Mouse (Mus musculus) gastrocnemius, postnatal 36 days (tissue): ENCODE measurements around the gene Fam83g. TPM values are rescaled to one million over a fixed set of nuclear protein-coding genes. Genes with fewer than 3 reads are reported as not detected.

Source experiments
- DNase-seq, 2 experiments: peaks; one replicate each; pipeline ENCODE4 v3.0.0; 2022
- intact Hi-C: fragments of 180-260 bp; cut with DNase I; formaldehyde crosslinking; loops from one replicate; pipeline ENCODE4 v1.15.1; 2025
- total RNA-seq, 2 experiments: library from RNA; stranded (reverse); gene quantifications; 2 replicates each; pipeline ENCODE4 v1.2.3; 2021

Gene Fam83g
- total RNA-seq, 2 experiments from 2014 or later, result 0.12 to 0.18 TPM

GRCm38 (mm10) chr11:61669492-61670490, 14.1 kb upstream of the Fam83g start:
- intact Hi-C loops, result no loop called here

GRCm38 (mm10) chr11:61671781-61672383, 12.0 kb upstream of the Fam83g start:
- DNase-seq, result no peak
- intact Hi-C loops, result no loop called here

More at GRCm38 (mm10) chr11:61669492-61670490, 14.1 kb upstream of the Fam83g start:
- no peak for DNase-seq

DNA sequence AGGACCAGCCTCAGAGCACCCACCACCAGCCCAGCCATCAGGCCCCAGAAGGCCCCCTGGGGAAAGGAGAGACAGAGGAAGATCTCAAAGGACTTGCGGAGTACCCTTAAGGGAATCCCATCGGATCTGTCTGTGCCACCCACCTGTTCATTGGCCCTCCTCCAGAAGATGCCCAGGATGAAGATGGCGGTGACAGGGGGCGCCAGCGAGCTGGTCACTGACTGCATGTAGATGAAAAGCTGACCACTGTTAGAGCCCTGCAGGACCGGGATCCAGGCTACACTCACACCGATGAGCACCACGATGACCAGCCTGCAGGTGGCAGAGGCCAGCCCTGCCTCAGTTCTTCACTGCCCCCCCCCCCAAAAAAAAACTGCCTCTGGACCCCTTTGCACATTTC, 10.2 kb upstream of the Fam83g start:
- intact Hi-C loops, result no loop called here
- DNase-seq, result peak in 1 of 2 experiments; percentile 16

- intact Hi-C loops, result no loop called here
- DNase-seq, result no peak
Measured at GRCm38 (mm10) chr11:61674151-61674838, 9.6 kb upstream of the Fam83g start.

- intact Hi-C loops, result no loop called here
- no peak for DNase-seq
Measured at GRCm38 (mm10) chr11:61674839-61675159, 9.1 kb upstream of the Fam83g start.

DNA sequence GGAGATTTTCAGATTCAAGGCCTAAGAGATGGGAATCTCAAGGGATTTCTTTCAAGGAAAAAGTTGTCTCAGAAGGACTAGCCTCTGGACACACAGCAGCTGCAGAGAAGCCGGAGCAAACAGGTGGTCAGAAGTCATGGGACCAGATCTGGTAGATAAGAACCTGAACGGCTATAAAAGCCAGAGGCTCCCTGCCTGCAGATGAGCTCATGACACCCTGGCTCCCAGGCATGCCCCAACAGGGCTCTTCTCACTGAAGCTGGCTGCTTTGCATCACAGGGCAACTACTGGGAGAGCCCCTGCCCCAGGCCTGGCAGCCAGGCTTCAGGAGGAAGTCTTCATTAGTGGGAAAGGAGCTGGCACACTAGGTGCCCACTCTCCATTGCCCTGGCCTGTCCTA, 8.6 kb upstream of the Fam83g start:
- DNase-seq, result no peak
- intact Hi-C loops, result no loop called here

- DNase-seq, result no peak
- intact Hi-C loops, result no loop called here
Measured at GRCm38 (mm10) chr11:61676216-61676854, 7.6 kb upstream of the Fam83g start.

- intact Hi-C loops, result no loop called here
- DNase-seq, result no peak
Measured at GRCm38 (mm10) chr11:61677709-61678108, 6.2 kb upstream of the Fam83g start.

DNA sequence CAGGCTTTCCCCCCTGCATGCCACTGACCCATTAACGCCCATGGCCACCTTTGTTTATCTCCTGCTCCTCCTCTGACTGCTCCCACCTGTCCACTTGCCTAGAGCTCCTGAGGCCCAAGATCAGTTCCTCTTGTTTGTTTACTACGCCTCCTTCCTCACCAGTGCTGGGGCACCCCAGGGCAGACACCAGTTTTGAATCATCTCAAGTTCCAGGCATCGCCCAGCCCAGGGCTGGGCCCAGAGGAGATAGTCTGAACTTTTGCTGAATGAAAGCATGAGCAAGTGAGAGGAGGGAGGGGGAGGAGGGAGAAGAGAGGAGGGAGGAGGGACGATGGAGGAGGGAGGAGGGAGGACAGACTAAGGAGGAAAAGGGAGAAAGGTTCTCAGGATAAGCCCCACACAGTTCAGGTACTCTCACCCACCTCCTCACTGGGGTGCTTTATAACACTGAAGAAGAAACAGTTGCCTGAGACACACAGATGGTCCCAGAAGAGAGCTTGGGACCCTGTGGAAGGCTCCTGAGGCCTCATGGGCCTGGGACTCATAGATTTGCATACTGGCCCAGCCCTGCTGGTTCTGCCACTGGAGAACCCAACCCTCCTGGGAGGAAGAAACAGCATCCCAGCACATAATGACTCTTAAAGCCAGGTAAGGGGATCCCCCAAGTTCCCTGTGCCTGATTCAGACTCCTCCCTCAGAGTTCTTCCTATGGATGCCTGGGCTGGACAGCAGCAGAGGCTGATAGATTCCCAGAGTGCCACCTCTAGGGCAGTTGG, 4.6 kb upstream of the Fam83g start:
- intact Hi-C loops, result no loop called here
- DNase-seq, result no peak

GRCm38 (mm10) chr11:61685119-61685725, 1.3 kb downstream of the Fam83g start:
- no peak for DNase-seq
- intact Hi-C loops, result no loop called here

- intact Hi-C loops, result no loop called here
- no peak for DNase-seq
Measured at GRCm38 (mm10) chr11:61686141-61686540, 2.2 kb downstream of the Fam83g start.

- intact Hi-C loops, result no loop called here
- DNase-seq, result no peak
Measured at GRCm38 (mm10) chr11:61686906-61687453, 3.1 kb downstream of the Fam83g start.

GRCm38 (mm10) chr11:61687595-61687994, 3.7 kb downstream of the Fam83g start:
- intact Hi-C loops, result no loop called here
- no peak for DNase-seq

- no peak for DNase-seq
- intact Hi-C loops, result no loop called here
Measured at GRCm38 (mm10) chr11:61692996-61693395, 9.1 kb downstream of the Fam83g start.

DNA sequence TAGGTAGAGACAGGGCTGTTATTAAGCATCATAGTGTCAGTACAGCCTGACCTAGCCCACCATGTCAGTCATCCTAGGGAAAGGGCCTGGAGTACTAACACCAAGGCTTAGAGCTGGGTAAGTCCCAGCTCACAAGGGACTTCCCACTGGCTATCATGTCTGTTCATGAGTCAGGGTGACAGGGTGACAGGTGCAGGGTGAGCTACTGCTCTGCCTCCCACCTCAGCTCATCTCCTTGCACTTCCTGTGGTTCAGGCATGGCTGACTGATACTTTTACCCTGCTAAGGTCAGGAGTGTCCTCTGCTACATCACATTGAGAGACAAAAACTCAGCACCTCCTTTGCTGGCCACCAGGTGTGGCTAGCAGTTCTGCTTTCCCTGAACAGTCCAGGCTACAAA, 15.0 kb downstream of the Fam83g start:
- intact Hi-C loops, result no loop called here
- DNase-seq, result no peak

GRCm38 (mm10) chr11:61699460-61699859, 15.6 kb downstream of the Fam83g start:
- no peak for DNase-seq

DNA sequence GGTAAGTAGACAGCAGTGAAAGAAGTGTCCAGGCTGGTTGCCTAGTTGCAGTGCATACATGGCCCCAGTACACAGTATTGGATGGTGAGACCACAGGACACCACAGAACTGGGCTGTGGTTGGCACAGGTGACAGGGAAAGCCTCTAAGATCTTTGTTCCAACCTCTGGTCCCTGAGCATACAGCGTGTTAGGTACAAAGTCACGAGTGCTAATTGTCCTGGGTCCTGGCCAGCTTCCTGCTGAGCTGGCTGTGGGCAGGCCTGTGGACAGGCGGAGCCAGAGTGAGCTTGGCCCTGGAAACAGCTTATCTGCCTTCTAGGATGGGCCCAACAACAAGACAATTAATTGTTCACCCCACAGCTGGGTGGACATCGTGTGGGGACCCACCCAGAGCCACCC, 16.0 kb downstream of the Fam83g start:
- intact Hi-C loops, result no loop called here
- DNase-seq, result no peak

More at GRCm38 (mm10) chr11:61699460-61699859, 15.6 kb downstream of the Fam83g start:
- intact Hi-C loops, result no loop called here

GRCm38 (mm10) chr11:61701696-61702095, 17.8 kb downstream of the Fam83g start:
- intact Hi-C loops, result no loop called here
- DNase-seq, result no peak

GRCm38 (mm10) chr11:61702494-61702893, 18.6 kb downstream of the Fam83g start:
- intact Hi-C loops, result no loop called here
- no peak for DNase-seq
